Mouse (Mus musculus) embryonic fibroblast, embryonic 13.5 days (primary cell): ENCODE measurements at regions not wholly inside any gene's neighbourhood (a gene's known extent, or its start where the extent isn't known, plus 50 kb on each side); places are given as distances from the start of the nearest gene placed in this dataset.

Experiments used
- CTCF ChIP-seq: IDR thresholded peaks from 2 replicates; pipeline ENCODE4 v1.5.1; 2011; ENCODE audit warnings: mild to moderate bottlenecking, control low read depth, low read length, moderate library complexity, borderline replicate concordance; ENCODE audit not compliant: insufficient read depth
- POLR2A ChIP-seq: IDR thresholded peaks from 2 replicates; pipeline ENCODE4 v1.6.1; 2011; ENCODE audit warnings: low read depth, mild to moderate bottlenecking, control low read depth, low read length, moderate library complexity

- TF ChIP-seq CTCF: no peak
- TF ChIP-seq POLR2A: no peak
These were observed 1374.2 kb downstream of the Gsdmc2 start for GRCm38 (mm10) chr15:62470683-62471331.
